Mouse (Mus musculus) cerebellum, postnatal 14 days (tissue): ENCODE results near the gene Tnni3.

Source experiments
- DNase-seq, 2 experiments: peaks; one replicate each; pipeline ENCODE4 v3.0.0; 2021; ENCODE audit warnings: mixed read lengths in 2 of 2

Gene Tnni3

GRCm38 (mm10) chr7:4521231-4522003 is 2.6 kb downstream of the Tnni3 start:
- DNase-seq = no peak

GRCm38 (mm10) chr7:4518487-4518886 is 5.5 kb downstream of the Tnni3 start:
- no peak for DNase-seq

DNA sequence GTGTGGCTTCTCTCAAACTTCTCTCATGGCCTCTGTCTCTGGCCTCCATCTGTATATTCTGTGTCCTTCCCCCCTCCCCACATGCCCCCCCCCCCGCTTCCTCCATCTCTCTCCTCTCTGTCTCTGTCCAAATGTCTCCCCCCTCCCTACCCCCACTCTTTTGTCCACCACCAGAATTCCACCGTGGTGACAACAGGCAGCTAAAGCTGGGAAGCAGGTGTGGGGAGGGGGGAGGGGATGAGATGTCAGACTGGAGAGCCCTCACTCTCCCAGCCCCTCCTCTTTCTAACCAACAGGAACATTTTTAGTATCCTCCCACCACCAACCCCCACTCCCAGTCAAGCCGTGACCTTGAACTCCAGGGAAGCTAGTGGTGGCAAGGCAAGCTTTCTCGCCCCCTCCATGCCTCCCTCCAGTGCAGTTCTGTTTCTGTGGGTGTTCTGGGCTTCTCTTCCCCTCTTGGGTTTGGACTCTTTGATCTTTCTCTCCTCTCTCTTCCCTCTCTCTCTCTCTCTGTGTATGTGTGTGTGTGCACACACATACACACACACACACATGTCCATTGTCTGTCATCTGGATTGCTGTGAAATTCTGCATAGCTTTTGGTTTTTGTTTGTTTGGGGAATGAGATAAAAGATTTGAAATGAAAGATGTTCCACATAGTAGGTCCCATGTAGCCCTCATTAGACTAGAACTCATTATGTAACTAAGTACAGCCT is 7.5 kb downstream of the Tnni3 start, which contains the start of gene Tnnt1:
Gene Tnnt1, minus strand, starts transcription at position 51 of the 719 bp plus-strand sequence.
- no peak for DNase-seq

DNA sequence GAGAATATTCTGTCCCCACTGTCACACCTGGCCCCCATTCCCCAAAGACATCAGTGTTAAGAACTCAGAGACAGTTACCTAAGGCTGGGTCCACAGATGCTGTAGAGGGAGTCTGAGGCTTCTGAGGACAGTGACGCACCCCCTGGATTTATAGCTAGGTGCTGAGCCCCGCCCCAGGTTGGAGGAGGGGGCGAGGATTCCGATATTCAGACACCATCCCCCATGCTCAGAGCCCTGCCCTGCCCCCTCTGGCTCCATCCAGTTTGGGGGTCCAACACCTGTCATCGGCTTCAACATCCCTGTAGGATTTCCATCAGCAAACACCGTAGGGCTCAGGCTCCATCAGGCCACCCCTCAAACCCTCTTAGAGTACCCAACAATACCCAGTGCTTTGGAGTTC is 8.2 kb downstream of the Tnni3 start:
- DNase-seq = no peak

- no peak for DNase-seq
These were observed 10.0 kb downstream of the Tnni3 start for GRCm38 (mm10) chr7:4513829-4514712.

- DNase-seq = peak in 1 of 2 experiments; percentile 56
These were observed 10.8 kb downstream of the Tnni3 start for GRCm38 (mm10) chr7:4513236-4513635.

GRCm38 (mm10) chr7:4511489-4512224 is 12.4 kb downstream of the Tnni3 start:
- no peak for DNase-seq

- DNase-seq = peak; percentile 72 to 77
These were observed 14.0 kb downstream of the Tnni3 start for GRCm38 (mm10) chr7:4509863-4510608.

DNA sequence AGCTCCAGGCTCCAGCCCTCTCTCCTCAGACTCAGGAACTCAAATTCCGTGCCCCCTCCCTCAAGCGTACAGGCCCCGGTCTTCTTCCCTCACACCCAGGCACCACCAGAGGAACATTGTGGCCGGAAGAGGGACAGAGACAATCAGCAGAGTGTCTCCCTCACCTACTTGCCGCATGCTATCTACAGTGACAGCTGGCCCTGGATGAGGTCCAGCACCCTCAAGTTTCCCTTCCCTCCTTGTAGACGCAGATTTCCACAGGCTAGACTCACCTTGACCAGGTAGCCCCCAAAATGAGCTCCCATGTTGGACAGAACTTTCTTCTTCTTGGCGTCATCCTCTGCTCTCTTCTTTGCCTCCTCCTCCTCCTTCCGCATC is 15.3 kb downstream of the Tnni3 start:
- no peak for DNase-seq

- no peak for DNase-seq
These were observed 15.8 kb downstream of the Tnni3 start for GRCm38 (mm10) chr7:4508062-4508738.

- no peak for DNase-seq
These were observed 16.8 kb downstream of the Tnni3 start for GRCm38 (mm10) chr7:4507220-4507619.

DNA sequence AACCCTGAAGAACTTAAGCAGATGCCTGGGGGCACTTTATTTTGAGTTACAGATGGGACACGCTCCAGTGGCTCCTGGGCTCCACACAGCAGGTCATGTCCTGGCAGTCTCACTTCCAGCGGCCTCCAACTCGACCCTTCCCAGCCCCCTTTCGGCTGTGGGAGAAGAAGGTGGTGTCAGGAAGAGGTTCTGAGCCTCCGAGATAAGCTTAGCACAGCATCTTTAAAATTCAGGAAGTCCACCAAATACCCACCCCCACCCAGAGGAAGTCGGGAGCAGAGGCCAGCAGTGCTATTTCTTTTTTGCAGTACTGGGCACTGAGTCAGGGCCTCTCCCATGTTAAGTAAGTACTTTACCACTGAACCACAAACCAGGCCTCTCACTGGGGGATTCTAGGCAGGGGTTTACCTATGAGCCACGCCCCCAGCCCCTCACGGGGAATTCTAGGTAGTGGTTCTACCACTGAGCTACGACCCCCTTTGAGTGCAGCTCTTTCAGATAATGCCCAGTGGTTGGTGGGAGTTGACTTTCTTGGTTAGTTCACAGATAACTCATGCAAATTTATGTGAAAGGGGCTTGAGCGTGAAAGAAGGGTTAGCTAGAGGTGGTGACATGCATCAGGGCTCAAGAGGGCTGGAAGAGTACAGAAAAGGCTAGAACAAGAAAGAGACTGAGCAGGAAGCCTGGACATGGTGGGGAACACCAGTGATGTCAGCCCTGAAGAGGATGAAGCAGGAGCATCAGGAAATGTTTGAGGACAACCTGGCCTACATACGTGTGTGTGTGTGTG is 19.2 kb downstream of the Tnni3 start:
- no peak for DNase-seq

DNA sequence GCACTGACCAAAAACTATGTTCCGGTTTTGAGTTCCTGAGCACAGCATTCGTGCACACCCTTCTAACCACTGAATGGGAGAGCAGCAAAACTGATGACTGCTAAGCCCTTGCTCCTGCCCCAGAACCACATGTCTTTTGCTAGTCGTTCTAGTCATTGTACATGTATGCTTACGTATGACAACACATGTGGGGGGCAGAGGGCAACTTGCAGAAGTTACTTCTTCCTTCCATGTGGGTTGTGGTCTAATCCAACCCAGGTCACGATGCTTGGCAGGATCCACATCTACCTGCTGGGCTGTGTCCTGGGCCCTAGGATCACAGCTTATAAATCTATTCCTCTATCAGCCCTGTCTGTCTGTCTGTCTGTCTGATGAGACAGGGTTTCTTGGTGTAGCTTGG is 20.2 kb downstream of the Tnni3 start:
- DNase-seq = no peak

DNA sequence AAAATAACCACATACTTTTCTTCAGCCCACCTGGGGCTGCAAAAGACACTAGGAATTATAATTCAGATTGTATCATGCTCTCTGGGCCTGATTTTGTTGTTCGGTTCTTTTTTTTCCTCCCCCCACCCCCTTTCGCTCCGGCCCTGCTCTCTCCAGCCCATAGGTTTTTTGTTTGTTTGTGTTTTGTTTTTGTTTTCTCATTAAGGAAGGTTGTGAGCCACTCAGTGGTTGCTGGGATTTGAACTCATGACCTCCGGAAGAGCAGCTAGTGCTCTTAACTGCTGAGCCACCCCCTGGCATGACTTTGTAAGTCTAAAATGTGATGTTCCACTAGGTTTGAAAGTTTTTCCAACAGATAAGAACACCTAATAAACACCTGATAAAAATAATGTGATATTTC is 20.9 kb downstream of the Tnni3 start:
- no peak for DNase-seq

DNA sequence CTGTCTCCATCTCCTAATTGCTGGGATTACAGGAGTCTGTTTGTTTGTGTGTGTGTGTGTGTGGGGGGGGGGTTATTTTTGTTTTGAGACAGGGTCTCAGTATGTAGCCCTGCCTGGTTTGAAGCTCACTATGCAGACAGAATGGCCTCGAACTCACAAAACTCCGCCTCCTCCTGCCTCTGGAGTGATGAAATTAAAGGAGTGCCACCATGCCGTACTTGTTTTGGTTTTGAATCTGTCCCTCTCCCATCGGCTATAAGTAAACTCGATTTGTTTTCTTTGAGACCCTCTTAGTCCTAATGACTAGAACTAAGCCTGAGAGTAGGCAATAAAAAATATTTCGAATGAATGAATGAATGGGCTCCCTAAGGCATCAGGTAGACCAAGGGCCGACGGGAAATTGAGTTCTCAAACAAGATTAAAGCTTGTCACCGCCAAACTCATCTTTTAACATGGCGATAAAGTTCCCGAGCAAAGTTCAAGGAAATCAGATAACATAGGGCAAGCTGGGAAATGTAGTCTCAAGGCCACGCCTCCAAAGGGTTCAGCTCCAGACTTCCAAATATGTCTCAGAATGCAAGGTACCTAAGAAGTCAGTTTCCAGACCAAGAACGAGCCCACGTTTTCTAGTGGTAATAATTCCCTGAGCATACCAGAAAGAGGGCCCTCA is 21.5 kb downstream of the Tnni3 start:
- DNase-seq = peak; percentile 46 to 66

GRCm38 (mm10) chr7:4501558-4502397 is 22.3 kb downstream of the Tnni3 start, which contains the start of gene Ppp1r12c:
Ppp1r12c (minus strand) TSS chr7:4501680.
- DNase-seq = peak; percentile 97 to 98

- DNase-seq = peak; percentile 74 to 80
These were observed 23.0 kb downstream of the Tnni3 start for GRCm38 (mm10) chr7:4500892-4501471.

GRCm38 (mm10) chr7:4499034-4499433 is 25.0 kb downstream of the Tnni3 start:
- no peak for DNase-seq
